Mouse (Mus musculus) kidney, postnatal 0 days (tissue): ENCODE data around the gene Slc17a7. TPM values are rescaled to one million over a fixed set of nuclear protein-coding genes. Genes with fewer than 3 reads are reported as not detected.

Experiments used
- ATAC-seq: fragments of 200-750 bp; cut with Nextera tagmentation; replicated peaks from 2 replicates; pipeline ENCODE4 v1.8.0; 2017; ENCODE audit warnings: low read depth, moderate number of reproducible peaks, moderate TSS enrichment, moderate library complexity; ENCODE audit not compliant: low FRiP score
- DNase-seq: peaks from one replicate; pipeline ENCODE4 v3.0.0-alpha.2; 2016; ENCODE audit warnings: low spot score
- H3K27ac ChIP-seq: fragments of 300-500 bp; sonication (generic); 2 replicates; pipeline ENCODE4 v1.5.1; 2014; ENCODE audit warnings: mild to moderate bottlenecking
- H3K27me3 ChIP-seq: fragments of 300-500 bp; sonication (generic); 2 replicates; pipeline ENCODE4 v1.6.1; 2014; ENCODE audit warnings: low read length, mixed read lengths; ENCODE audit not compliant: insufficient read depth
- H3K36me3 ChIP-seq: fragments of 300-500 bp; sonication (generic); 2 replicates; pipeline ENCODE4 v1.6.1; 2014; ENCODE audit warnings: low read length, mixed read lengths; ENCODE audit not compliant: insufficient read depth
- H3K4me1 ChIP-seq: fragments of 300-500 bp; sonication (generic); replicated peaks from 2 replicates; pipeline ENCODE4 v1.6.1; 2014; ENCODE audit warnings: antibody characterized with exemption, low read length, mixed read lengths; ENCODE audit not compliant: insufficient read depth
- H3K4me2 ChIP-seq: fragments of 300-500 bp; sonication (generic); 2 replicates; pipeline ENCODE4 v1.6.1; 2014; ENCODE audit warnings: mild to moderate bottlenecking, low read length, moderate library complexity, mixed read lengths
- H3K4me3 ChIP-seq: fragments of 300-500 bp; sonication (generic); replicated peaks from 2 replicates; pipeline ENCODE4 v1.5.1; 2014; ENCODE audit warnings: low read depth, low read length
- H3K9ac ChIP-seq: fragments of 300-500 bp; sonication (generic); 2 replicates; pipeline ENCODE4 v1.6.1; 2014; ENCODE audit warnings: low read depth, low read length
- H3K9me3 ChIP-seq: fragments of 300-500 bp; sonication (generic); replicated peaks from 2 replicates; pipeline ENCODE4 v1.6.1; 2016; ENCODE audit warnings: low read length, inconsistent platforms, mixed read lengths
- CTCF ChIP-seq: IDR thresholded peaks from 2 replicates; pipeline ENCODE4 v1.5.1; 2016; ENCODE audit warnings: antibody characterized with exemption, low read depth, mild to moderate bottlenecking, moderate library complexity
- WGBS: fragments of 180-500 bp; shearing (Covaris S2); extraction: QIAGEN DNeasy Blood & Tissue Kit; methylation state at CpG from one replicate; pipeline ENCODE4 v1.1.7; 2014; 5-methylcytosine and 5-hydroxymethylcytosine counted together
- polyA plus RNA-seq: library from polyadenylated mRNA; unstranded; fragments of >200 nt; fragmentation: Nextera tagmentation; extraction: Ambion mirVana; gene quantifications from 2 replicates; pipeline ENCODE4 v1.2.1, GENCODE M21; 2015

The Slc17a7 gene
- polyA plus RNA-seq, 1 experiment from 2014 or later = 0.17 TPM

GRCm38 (mm10) chr7:45158991-45159390 is 4.8 kb upstream of the Slc17a7 start:
- Histone ChIP-seq H3K4me3 (no peak overlapping the region), H3K4me1 (peaks cover 5% of the 10 kb centered on the region; the same call in 1 of the 2 replicates), H3K9me3 (no peaks in the 10 kb centered on the region), H3K4me2 (no peak overlapping the region), H3K27ac (no peak overlapping the region), H3K36me3 (peaks cover 13% of the 10 kb centered on the region; the same call in 1 of the 2 replicates), H3K27me3 (peaks cover 10% of the 10 kb centered on the region), H3K9ac (no peak overlapping the region)
- DNase-seq (no peak), ATAC-seq (no peak)
- WGBS = 91% methylated on average over 6 of the region's 6 CpGs
- no peak for TF ChIP-seq CTCF

DNA sequence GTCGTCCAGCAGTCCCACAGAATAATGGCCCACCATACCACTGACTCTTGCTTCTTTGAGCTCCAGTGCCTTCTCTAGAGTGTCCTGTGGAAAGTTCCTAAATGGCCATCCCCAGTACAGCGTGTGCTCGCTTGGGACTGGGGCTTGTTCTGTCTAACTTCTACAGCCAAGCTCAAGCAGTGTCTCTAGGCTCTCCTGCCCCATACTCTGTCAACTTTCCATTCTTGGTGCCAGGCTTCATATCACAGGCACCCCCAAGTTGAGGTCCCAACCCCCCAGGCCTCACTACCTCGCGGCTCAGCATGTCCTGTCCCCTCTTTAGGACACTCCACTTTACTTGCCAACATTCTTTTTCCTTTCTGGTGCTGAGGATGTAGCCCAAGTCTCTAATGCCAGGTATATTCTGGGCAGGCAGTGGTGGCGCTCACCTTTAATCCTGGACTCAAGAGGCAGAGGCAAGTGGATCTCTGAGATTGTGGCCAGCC is 3.4 kb upstream of the Slc17a7 start:
- Histone ChIP-seq H3K36me3 (peaks cover 13% of the 10 kb centered on the region; the same call in 1 of the 2 replicates), H3K4me2 (no peak overlapping the region), H3K9me3 (no peaks in the 10 kb centered on the region), H3K4me3 (no peak overlapping the region), H3K4me1 (peaks cover 5% of the 10 kb centered on the region; the same call in 1 of the 2 replicates), H3K9ac (no peak overlapping the region), H3K27ac (no peak overlapping the region), H3K27me3 (peaks cover 20% of the 10 kb centered on the region)
- ATAC-seq = no peak
- no peak for TF ChIP-seq CTCF
- DNase-seq = no peak
- 93% methylated on average over 6 of the region's 6 CpGs for WGBS

GRCm38 (mm10) chr7:45160866-45161265 is 2.9 kb upstream of the Slc17a7 start:
- Histone ChIP-seq H3K27me3 (peaks cover 20% of the 10 kb centered on the region), H3K9ac (no peak overlapping the region), H3K9me3 (no peaks in the 10 kb centered on the region), H3K27ac (no peak overlapping the region), H3K4me2 (no peak overlapping the region), H3K4me3 (no peak overlapping the region), H3K4me1 (peaks cover 5% of the 10 kb centered on the region; the same call in 1 of the 2 replicates), H3K36me3 (peaks cover 13% of the 10 kb centered on the region; the same call in 1 of the 2 replicates)
- ATAC-seq (no peak), DNase-seq (no peak)
- no peak for TF ChIP-seq CTCF
- WGBS = 90% methylated on average over 3 of the region's 3 CpGs

DNA sequence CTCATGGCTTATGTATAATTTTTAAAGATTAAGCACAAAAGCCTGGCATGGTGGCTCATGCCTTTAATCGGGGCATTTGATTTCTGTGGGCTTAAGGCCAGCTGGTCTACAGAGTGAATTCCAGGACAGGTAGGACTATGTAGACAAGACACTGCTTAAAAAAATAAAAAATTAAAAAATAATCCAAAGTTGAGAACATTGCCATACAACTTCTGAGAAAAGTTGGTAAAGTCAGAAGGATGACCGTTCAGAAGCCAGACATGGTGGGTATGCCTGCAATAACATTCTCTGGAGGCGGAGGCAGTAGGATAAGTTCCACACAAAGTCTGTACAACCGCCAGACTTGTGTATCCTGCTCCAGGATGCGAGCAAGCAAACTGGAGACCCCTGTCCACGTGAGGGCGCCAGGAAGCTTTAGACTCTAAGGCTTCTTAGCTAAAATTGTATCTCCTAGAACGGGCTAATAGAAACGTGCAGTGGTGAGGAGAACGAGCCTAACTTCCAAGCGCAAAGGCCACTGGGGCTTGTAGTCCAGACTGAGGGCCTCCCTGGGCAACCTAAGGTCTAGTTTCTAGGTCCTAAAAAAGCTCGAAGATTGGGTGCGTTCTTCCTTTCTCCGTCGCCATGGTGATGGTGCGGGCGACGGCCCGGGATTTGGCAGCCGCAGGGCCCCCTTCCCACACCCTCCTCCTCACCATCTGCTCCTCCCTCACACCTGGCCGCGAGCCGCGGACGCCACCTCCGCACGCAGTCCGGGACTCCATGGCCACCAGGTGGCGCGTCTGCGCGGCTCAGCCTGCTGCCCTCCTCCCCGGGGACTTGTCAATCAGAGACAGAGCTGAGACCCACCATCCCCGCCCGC is 1.9 kb upstream of the Slc17a7 start:
- Histone ChIP-seq H3K9me3 (no peaks in the 10 kb centered on the region), H3K36me3 (0 out of 2 replicates have a peak, but pooled peaks cover 13% of the 10 kb centered on the region), H3K4me2 (peak overlapping the region; percentile 73), H3K27me3 (peaks cover 28% of the 10 kb centered on the region), H3K4me1 (peaks cover 5% of the 10 kb centered on the region; the same call in 1 of the 2 replicates), H3K9ac (peak overlapping the region; percentile 23; the same call in 1 of the 2 replicates), H3K27ac (no peak overlapping the region), H3K4me3 (peak overlapping the region; percentile 29)
- peak; percentile 82 for TF ChIP-seq CTCF
- ATAC-seq = peak; percentile 75
- DNase-seq = peak; percentile 98
- 4% methylated on average over 35 of the region's 35 CpGs for WGBS

DNA sequence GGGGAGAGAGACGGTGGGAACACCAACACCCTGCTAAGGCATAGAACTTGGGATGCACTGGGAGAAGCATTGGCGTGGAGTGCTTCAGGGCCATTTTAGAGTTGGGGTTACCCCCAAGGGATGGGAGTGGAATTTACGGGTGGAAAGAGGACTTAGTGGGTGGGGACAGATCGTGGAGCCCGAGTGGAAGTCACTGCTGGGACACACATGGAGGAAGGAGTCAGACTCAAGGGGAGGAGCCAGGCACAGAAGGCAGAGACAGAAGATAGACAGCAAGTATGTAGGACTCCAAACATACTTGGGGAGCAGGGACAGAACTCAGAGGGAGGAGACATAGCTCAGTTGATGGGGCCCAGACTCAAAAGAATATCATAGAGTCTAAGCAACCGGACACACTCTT is 1.2 kb upstream of the Slc17a7 start:
- peak overlapping the region; percentile 23; the same call in 1 of the 2 replicates for H3K9ac ChIP-seq
- TF ChIP-seq CTCF = no peak; the same call in 1 of the 2 replicates
- H3K27me3 ChIP-seq = peaks cover 34% of the 10 kb centered on the region
- H3K36me3 ChIP-seq = 0 out of 2 replicates have a peak, but pooled peaks cover 13% of the 10 kb centered on the region
- no peaks in the 10 kb centered on the region for H3K9me3 ChIP-seq
- 25% methylated on average over 6 of the region's 6 CpGs for WGBS
- DNase-seq (no peak), ATAC-seq (no peak)
- H3K27ac ChIP-seq = no peak overlapping the region
- peak overlapping the region; percentile 73 for H3K4me2 ChIP-seq
- H3K4me3 ChIP-seq = peak overlapping the region; percentile 29; the same call in 1 of the 2 replicates
- H3K4me1 ChIP-seq = peaks cover 5% of the 10 kb centered on the region; the same call in 1 of the 2 replicates

DNA sequence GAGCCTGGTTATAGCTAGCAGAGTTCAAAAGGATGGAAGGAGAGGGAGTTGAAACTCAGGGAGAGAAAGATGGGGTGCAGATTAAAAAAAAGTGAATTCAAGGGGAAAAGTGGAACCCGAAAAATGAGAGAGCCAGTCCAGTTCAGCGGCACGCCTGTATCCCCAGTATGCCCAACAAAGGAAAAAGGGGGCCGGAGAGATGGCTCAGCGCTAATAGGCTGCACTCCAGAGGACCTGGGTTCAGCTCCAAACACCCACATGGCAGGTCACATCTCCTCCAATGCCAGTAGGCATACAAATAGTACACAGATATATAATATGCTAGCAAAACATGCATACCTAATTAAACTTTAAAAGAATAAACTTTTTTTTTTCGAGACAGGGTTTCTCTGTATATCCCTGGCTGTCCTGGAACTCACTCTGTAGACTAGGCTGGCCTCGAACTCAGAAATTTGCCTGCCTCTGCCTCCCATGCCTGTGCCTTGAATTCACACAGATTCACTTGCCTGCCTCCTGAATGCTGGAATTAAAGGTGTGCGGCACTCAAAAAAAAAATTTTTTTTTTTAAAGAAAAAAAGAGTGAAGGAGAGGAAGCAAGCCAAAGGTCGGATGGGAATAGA is 643 bp upstream of the Slc17a7 start:
- no peak for ATAC-seq
- H3K4me2 ChIP-seq = peak overlapping the region; percentile 81; the same call in 1 of the 2 replicates
- H3K36me3 ChIP-seq = 0 out of 2 replicates have a peak, but pooled peaks cover 13% of the 10 kb centered on the region
- 72% methylated on average over 9 of the region's 9 CpGs for WGBS
- H3K9me3 ChIP-seq = no peaks in the 10 kb centered on the region
- H3K27me3 ChIP-seq = peaks cover 39% of the 10 kb centered on the region
- no peak overlapping the region for H3K27ac ChIP-seq
- H3K9ac ChIP-seq = no peak overlapping the region
- H3K4me1 ChIP-seq = peaks cover 5% of the 10 kb centered on the region; the same call in 1 of the 2 replicates
- H3K4me3 ChIP-seq = no peak overlapping the region
- TF ChIP-seq CTCF = no peak
- DNase-seq = no peak
